Mouse (Mus musculus) gastrocnemius, postnatal 10 days (tissue): Measurements from ENCODE around the gene Tpm3. TPM values are rescaled to one million over a fixed set of nuclear protein-coding genes. Genes with fewer than 3 reads are reported as not detected.

Experiments
- DNase-seq: peaks from one replicate; pipeline ENCODE4 v3.0.0; 2021; ENCODE audit warnings: mixed read lengths
- microRNA-seq, 2 experiments: library from miRNA; unstranded; fragments of <30 nt; microRNA quantifications; one replicate each; pipeline ENCODE4 v1.2.0; 2021
- total RNA-seq, 2 experiments: library from RNA; stranded (reverse); gene quantifications; 2 replicates each; pipeline ENCODE4 v1.2.3; 2021

Tpm3 gene
- total RNA-seq, 2 experiments from 2014 or later, result 277 to 366 TPM

DNA sequence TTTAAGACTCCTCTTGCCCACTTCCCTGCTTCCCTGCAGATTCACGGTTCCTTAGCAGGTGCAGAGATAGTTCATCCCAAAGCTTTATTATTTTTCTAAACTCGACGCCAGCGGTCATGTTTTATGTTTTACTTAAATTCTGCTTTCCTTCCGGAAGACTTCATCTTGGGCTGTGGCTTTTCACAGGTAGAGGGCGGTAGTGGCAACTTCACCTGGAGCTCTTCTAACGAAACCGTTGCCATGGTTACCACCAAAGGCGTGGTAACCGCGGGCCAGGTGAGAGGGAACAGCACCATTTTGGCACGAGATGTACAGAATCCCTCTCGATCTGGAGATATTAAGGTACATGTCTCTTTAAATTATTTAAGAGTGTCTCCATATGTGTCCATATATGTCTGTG, 64.2 kb downstream of the Tpm3 start:
- DNase-seq, result no peak

DNA sequence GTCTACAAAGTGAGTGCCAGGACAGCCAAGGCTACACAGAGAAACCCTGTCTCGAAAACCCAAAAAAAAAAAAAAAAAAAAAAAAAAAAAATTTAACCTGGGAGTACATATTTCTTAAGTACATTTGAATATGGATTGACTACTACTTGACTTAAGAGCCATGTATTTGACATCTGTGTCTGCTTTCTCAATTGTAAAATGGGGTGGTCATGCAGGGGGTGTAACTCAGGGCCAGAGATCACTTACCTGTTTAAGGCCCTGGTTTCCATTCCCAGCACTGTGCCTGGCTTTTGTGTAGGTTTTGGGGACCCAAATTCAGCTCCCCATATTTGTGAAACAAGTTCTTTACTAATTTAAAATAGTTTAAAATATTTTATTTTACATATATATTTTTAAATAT, 65.2 kb downstream of the Tpm3 start:
- no peak for DNase-seq

DNA sequence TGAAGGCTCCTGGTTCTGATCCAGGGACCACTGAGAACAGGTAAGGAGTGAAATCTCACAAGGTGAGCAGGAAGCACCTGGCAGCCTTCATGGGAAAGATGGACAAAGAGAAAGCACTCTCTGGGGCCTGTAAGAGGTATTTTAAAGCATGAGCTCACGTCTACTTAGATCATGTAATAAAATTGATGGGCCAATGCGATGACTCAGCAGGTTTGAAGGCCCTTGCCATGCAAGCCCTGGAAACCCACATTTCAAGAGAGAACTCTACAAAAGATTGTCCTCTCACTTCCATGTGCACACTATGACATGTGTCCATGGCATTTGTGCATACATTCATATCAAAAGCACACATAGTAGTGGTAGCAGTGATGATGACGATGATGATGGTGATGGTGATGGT, 67.5 kb downstream of the Tpm3 start:
- DNase-seq, result no peak

DNA sequence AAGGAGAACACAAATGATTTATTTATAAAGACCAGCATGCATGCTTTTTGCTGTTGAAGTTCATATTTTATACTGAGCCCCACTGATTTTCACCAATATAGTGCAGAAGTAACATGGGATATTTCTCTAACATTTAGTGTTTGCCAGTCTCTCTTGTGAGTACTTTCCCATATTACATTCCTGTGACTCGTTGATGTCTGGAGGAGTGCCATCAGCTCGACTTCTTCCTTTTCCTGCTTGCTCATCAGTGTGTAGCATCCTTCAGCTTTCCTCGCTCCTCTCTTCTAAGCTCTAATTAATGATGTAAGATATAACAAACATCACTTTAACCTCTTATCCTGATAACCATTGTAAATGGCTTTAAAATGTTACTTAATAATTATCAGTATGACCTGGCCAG, 73.0 kb downstream of the Tpm3 start:
- DNase-seq, result no peak

- no peak for DNase-seq
Measured at GRCm38 (mm10) chr3:90146651-90147050, 74.2 kb downstream of the Tpm3 start.

Small RNAs within 50 kb of the gene (microRNA-seq; reads per million reads assigned to microRNA genes)
- 14.0 to 19.1 reads per million in 2 experiments for gene Mir190b

Other genes with a start within 250 kb of the Tpm3 start
- 10 to 100 TPM in 1 of 2 experiments, 1 to 10 TPM in 1; 9.4 to 10.7 TPM for gene She, start 241.3 kb upstream of the Tpm3 start, total RNA-seq
- gene Il6ra, start 159.5 kb upstream of the Tpm3 start, total RNA-seq, result 1 to 10 TPM; 2.4 to 3.1 TPM
- 10 to 100 TPM; 32.8 to 43.5 TPM for gene Atp8b2, start 109.1 kb upstream of the Tpm3 start, total RNA-seq
- gene Hax1, start 73.9 kb upstream of the Tpm3 start, total RNA-seq, result 10 to 100 TPM; 49.3 to 52.8 TPM
- gene 4933434E20Rik, start 21.0 kb upstream of the Tpm3 start, total RNA-seq, result 10 to 100 TPM; 47.4 to 54.0 TPM
- gene Ubap2l, start 20.0 kb upstream of the Tpm3 start, total RNA-seq, result 100 to 1,000 TPM; 119 to 141 TPM
- gene Nup210l, start 31.5 kb downstream of the Tpm3 start, total RNA-seq, result under 1 TPM; 0.09 to 0.11 TPM
- gene Rps27, start 141.0 kb downstream of the Tpm3 start, total RNA-seq, result 1,000 to 10,000 TPM; 1,294 to 1,303 TPM
- 10 to 100 TPM; 14.8 to 16.6 TPM for gene Rab13, start 141.0 kb downstream of the Tpm3 start, total RNA-seq
- 10 to 100 TPM; 48.6 to 52.8 TPM for gene Jtb, start 158.9 kb downstream of the Tpm3 start, total RNA-seq
- under 1 TPM in 1 of 2 experiments, not detected in 1; 0.49 TPM for gene Creb3l4, start 170.9 kb downstream of the Tpm3 start, total RNA-seq
- gene Slc39a1, start 175.5 kb downstream of the Tpm3 start, total RNA-seq, result 10 to 100 TPM; 68.7 to 77.9 TPM
- gene Crtc2, start 181.5 kb downstream of the Tpm3 start, total RNA-seq, result 10 to 100 TPM; 15.1 to 18.0 TPM
- gene Dennd4b, start 192.5 kb downstream of the Tpm3 start, total RNA-seq, result 10 to 100 TPM; 36.0 to 38.9 TPM
- gene Gatad2b, start 220.5 kb downstream of the Tpm3 start, total RNA-seq, result 10 to 100 TPM; 48.5 to 57.8 TPM